Mouse (Mus musculus): ENCODE measurements around the gene Eif4g2. TPM values are rescaled to one million over a fixed set of nuclear protein-coding genes. Genes with fewer than 3 reads are reported as not detected.

The Eif4g2 gene
- polyA plus RNA-seq, 1 experiment from 2014 or later: 843 TPM

DNA sequence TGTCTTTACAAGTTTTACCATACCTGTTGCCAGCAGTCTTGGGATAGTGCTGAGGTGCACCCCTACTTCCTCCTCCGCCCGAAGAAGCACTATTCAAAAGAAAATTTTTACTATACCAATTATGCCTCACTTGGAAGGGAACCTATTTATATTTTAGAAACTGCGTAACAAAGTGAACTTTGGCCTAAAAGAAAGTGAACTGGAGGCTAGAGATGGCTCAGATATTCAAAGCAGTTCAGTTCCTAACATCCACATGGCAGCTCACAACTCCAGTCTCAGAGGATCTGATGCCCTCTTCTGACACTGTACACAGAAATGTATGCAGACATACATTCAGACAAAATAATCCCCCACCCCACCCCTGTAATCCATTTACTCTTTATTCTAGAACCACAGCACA, 2.0 kb downstream of the Eif4g2 start:
- H3K27ac ChIP-seq (ENCODE audit: low read length): no peak overlapping the region

DNA sequence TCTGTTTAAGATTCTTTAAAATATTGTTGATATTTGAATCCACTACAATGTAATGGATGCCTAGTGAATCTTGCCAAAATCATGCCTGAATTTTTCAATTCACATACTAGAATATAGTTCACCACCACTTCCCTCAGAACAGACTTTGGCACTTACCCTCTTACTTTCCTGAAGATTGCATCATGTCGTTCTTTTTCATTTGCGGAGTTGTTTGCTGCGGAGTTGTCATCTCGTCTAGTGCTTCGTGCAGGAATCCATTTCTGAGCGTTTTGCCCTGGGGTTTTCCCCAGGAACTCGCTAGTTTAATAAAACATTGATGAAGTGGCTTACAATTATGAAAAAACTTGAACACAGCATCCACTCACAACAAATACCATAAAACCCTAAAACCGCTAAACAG, 2.8 kb downstream of the Eif4g2 start:
- peaks cover 61% of the 10 kb centered on the region for H3K36me3 ChIP-seq (ENCODE audit: control insufficient read depth, insufficient read depth, low read length)
- H3K4me2 ChIP-seq (replicated peaks; ENCODE audit: low read depth, low read length): 0 out of 2 replicates have a peak overlapping the region, but pooled peaks have one; percentile 83
- no peaks in the 10 kb centered on the region for H3K27me3 ChIP-seq (ENCODE audit: control insufficient read depth, insufficient read depth, low read length)
- no peaks in the 10 kb centered on the region for H3K9me3 ChIP-seq (ENCODE audit: control insufficient read depth, low read depth, low read length)
- no peak for ATAC-seq (ENCODE audit: insufficient number of reproducible peaks, insufficient read depth, low FRiP score, low read depth)
- H3K4me3 ChIP-seq (ENCODE audit: low read depth, low read length): 0 out of 2 replicates have a peak overlapping the region, but pooled peaks have one; percentile 94
- H3K4me1 ChIP-seq (ENCODE audit: control insufficient read depth, insufficient read depth, low read length): peaks cover 6% of the 10 kb centered on the region; the same call in 1 of the 2 replicates
- H3K27ac ChIP-seq (ENCODE audit: low read length): no peak overlapping the region
- WGBS: 90% methylated on average over 8 of the region's 8 CpGs
- no peak overlapping the region for H3K9ac ChIP-seq (replicated peaks; ENCODE audit: low read depth, low read length)

More for the DNA sequence above, 2.0 kb downstream of the Eif4g2 start:
- H3K36me3 ChIP-seq (ENCODE audit: control insufficient read depth, insufficient read depth, low read length): peaks cover 55% of the 10 kb centered on the region
- WGBS: 83% methylated on average over 3 of the region's 3 CpGs
- ATAC-seq (ENCODE audit: insufficient number of reproducible peaks, insufficient read depth, low FRiP score, low read depth): no peak
- peaks cover 6% of the 10 kb centered on the region; the same call in 1 of the 2 replicates for H3K4me1 ChIP-seq (ENCODE audit: control insufficient read depth, insufficient read depth, low read length)
- H3K4me2 ChIP-seq (replicated peaks; ENCODE audit: low read depth, low read length): peak overlapping the region; percentile 83
- H3K4me3 ChIP-seq (ENCODE audit: low read depth, low read length): peak overlapping the region; percentile 94
- H3K9me3 ChIP-seq (ENCODE audit: control insufficient read depth, low read depth, low read length): no peaks in the 10 kb centered on the region
- no peak overlapping the region; the same call in 1 of the 2 replicates for H3K9ac ChIP-seq (replicated peaks; ENCODE audit: low read depth, low read length)
- H3K27me3 ChIP-seq (ENCODE audit: control insufficient read depth, insufficient read depth, low read length): no peaks in the 10 kb centered on the region

DNA sequence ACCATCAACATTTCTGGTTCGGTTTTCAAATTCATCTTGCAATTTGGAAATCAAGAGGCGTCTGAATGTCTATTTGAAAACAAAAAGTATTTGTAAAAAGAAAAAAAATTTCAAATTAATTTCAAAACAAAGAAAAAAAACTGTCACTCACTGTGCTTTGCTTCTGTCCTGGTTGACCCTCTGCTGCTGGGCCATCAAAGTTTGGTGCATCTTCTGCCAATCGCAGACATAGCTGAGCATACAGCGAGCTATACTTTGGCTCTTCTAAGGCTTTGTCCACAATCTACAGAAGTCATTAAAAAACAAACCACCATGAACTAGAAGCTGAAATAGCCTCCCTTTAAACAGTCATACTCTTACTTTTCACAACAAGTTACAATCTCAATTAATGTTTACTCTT, 4.6 kb downstream of the Eif4g2 start:
- H3K36me3 ChIP-seq (ENCODE audit: control insufficient read depth, insufficient read depth, low read length): peaks cover 78% of the 10 kb centered on the region
- H3K9me3 ChIP-seq (ENCODE audit: control insufficient read depth, low read depth, low read length): no peaks in the 10 kb centered on the region
- H3K4me1 ChIP-seq (ENCODE audit: control insufficient read depth, insufficient read depth, low read length): peaks cover 6% of the 10 kb centered on the region; the same call in 1 of the 2 replicates
- no peaks in the 10 kb centered on the region for H3K27me3 ChIP-seq (ENCODE audit: control insufficient read depth, insufficient read depth, low read length)
- no peak for ATAC-seq (ENCODE audit: insufficient number of reproducible peaks, insufficient read depth, low FRiP score, low read depth)
- no peak overlapping the region for H3K9ac ChIP-seq (replicated peaks; ENCODE audit: low read depth, low read length)
- H3K4me3 ChIP-seq (ENCODE audit: low read depth, low read length): no peak overlapping the region
- no peak overlapping the region for H3K4me2 ChIP-seq (replicated peaks; ENCODE audit: low read depth, low read length)
- 91% methylated on average over 4 of the region's 4 CpGs for whole genome bisulfite sequencing
- H3K27ac ChIP-seq (ENCODE audit: low read length): no peak overlapping the region

DNA sequence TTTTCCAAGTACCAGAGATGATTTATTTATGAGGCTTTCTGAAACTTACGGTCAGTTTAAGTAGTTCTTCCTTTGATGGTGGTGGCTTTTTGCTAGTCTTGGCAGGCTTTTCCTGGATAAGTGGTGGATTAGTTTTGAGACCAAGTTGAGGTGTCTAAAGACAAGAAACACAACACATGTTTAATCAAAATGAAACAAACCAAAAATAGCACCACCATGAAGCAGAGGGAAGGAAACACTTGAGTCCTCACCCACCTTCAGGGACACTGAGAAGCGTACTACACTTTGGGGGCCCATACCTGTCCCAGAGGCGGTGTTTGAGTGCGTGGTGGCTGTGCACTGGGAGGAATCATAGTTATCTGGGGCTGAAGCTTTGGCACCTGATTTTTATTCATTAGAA, 7.5 kb downstream of the Eif4g2 start:
- Histone ChIP-seq H3K9ac (replicated peaks; ENCODE audit: low read depth, low read length) (no peak overlapping the region), H3K36me3 (ENCODE audit: control insufficient read depth, insufficient read depth, low read length) (peaks cover 96% of the 10 kb centered on the region), H3K27ac (ENCODE audit: low read length) (no peak overlapping the region), H3K27me3 (ENCODE audit: control insufficient read depth, insufficient read depth, low read length) (no peaks in the 10 kb centered on the region), H3K9me3 (ENCODE audit: control insufficient read depth, low read depth, low read length) (no peaks in the 10 kb centered on the region), H3K4me3 (ENCODE audit: low read depth, low read length) (no peak overlapping the region), H3K4me1 (ENCODE audit: control insufficient read depth, insufficient read depth, low read length) (no peaks in the 10 kb centered on the region; the same call in 1 of the 2 replicates), H3K4me2 (replicated peaks; ENCODE audit: low read depth, low read length) (no peak overlapping the region)
- 87% methylated on average over 4 of the region's 4 CpGs for WGBS
- ATAC-seq (ENCODE audit: insufficient number of reproducible peaks, insufficient read depth, low FRiP score, low read depth): no peak

DNA sequence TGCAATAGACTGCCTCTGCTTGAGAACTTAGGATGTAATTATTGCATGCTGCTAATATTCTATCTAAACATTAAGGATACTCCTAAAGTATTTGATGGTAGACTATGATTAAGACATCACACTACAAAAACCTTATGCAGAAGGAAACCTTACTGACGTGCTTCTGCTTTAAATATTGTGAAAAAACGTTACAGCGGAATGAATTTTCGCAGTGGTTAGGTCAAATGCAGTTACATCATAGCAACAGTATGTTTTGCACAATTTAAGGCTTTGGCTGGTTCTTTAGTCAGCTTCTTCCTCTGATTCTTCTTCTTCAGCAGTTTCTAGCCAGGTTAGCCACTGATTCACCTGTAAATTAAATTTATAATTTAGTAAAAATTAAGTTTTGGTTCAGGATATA, 10.4 kb downstream of the Eif4g2 start:
- no peaks in the 10 kb centered on the region for H3K4me1 ChIP-seq (ENCODE audit: control insufficient read depth, insufficient read depth, low read length)
- ATAC-seq (ENCODE audit: insufficient number of reproducible peaks, insufficient read depth, low FRiP score, low read depth): no peak
- H3K27me3 ChIP-seq (ENCODE audit: control insufficient read depth, insufficient read depth, low read length): no peaks in the 10 kb centered on the region
- WGBS: 92% methylated on average over 4 of the region's 4 CpGs
- peaks cover 6% of the 10 kb centered on the region; the same call in 1 of the 2 replicates for H3K9me3 ChIP-seq (ENCODE audit: control insufficient read depth, low read depth, low read length)
- H3K4me3 ChIP-seq (ENCODE audit: low read depth, low read length): no peak overlapping the region
- H3K27ac ChIP-seq (ENCODE audit: low read length): no peak overlapping the region
- no peak overlapping the region for H3K9ac ChIP-seq (replicated peaks; ENCODE audit: low read depth, low read length)
- H3K36me3 ChIP-seq (ENCODE audit: control insufficient read depth, insufficient read depth, low read length): peaks cover 84% of the 10 kb centered on the region
- no peak overlapping the region for H3K4me2 ChIP-seq (replicated peaks; ENCODE audit: low read depth, low read length)

DNA sequence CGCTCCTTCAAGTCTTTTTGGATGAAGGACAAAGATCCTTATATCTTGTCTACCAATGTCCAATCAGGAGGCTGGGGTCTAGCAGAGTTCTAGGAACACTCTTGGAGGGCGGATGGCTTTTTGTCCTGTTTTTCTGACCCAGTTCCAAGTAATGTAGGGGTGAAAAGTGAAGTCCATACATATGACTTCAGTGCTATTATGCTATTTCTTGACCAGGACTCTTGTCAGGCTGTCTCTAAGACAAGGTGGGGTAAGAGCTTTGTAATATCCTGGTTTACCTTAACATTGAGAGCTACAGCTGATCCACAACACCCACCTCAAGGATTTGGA, 12.7 kb downstream of the Eif4g2 start:
- Histone ChIP-seq H3K27ac (ENCODE audit: low read length) (no peak overlapping the region), H3K36me3 (ENCODE audit: control insufficient read depth, insufficient read depth, low read length) (peaks cover 63% of the 10 kb centered on the region), H3K9ac (replicated peaks; ENCODE audit: low read depth, low read length) (no peak overlapping the region), H3K4me1 (ENCODE audit: control insufficient read depth, insufficient read depth, low read length) (no peaks in the 10 kb centered on the region), H3K4me3 (ENCODE audit: low read depth, low read length) (no peak overlapping the region), H3K9me3 (ENCODE audit: control insufficient read depth, low read depth, low read length) (peaks cover 6% of the 10 kb centered on the region; the same call in 1 of the 2 replicates), H3K27me3 (ENCODE audit: control insufficient read depth, insufficient read depth, low read length) (no peaks in the 10 kb centered on the region), H3K4me2 (replicated peaks; ENCODE audit: low read depth, low read length) (no peak overlapping the region)
- no peak for ATAC-seq (ENCODE audit: insufficient number of reproducible peaks, insufficient read depth, low FRiP score, low read depth)
- WGBS: 90% methylated on average over 2 of the region's 2 CpGs

DNA sequence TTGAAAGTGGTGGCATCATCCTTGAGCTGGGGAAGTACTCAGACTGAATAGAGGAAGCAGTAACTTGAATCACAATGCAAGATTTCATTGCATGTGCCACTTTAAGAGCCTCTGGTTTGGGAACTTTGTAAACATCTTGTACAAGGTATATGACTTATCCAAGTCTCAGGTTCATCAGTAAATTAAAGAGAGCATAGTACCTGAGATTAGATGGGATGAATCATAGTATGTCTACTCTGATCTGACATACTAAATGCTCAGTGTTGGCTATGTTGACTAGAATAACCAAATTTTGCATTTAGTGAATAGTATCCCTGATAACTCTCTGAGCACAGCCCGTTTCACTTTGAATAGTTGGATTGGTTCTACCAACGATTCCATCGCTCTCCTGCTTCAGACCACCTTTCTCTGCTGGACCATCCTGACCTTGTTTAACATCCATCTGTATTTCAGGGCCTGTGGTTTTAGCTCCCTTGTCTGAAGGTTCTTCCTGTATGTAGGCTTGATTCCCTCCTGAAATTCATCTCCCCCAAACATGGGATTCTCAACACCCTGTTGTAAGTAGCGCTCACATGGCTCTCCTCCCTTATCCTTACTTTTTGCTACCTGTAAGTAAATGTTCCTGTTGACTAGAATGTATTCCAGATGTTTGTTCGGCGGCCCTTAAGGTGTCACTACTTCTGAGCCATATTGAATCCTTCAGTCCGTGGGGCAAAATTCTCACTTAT, 13.2 kb downstream of the Eif4g2 start:
- Histone ChIP-seq H3K9me3 (ENCODE audit: control insufficient read depth, low read depth, low read length) (peaks cover 6% of the 10 kb centered on the region; the same call in 1 of the 2 replicates), H3K27me3 (ENCODE audit: control insufficient read depth, insufficient read depth, low read length) (no peaks in the 10 kb centered on the region), H3K27ac (ENCODE audit: low read length) (no peak overlapping the region), H3K4me2 (replicated peaks; ENCODE audit: low read depth, low read length) (no peak overlapping the region), H3K4me1 (ENCODE audit: control insufficient read depth, insufficient read depth, low read length) (no peaks in the 10 kb centered on the region), H3K4me3 (ENCODE audit: low read depth, low read length) (no peak overlapping the region), H3K9ac (replicated peaks; ENCODE audit: low read depth, low read length) (no peak overlapping the region), H3K36me3 (ENCODE audit: control insufficient read depth, insufficient read depth, low read length) (peaks cover 58% of the 10 kb centered on the region)
- 92% methylated on average over 7 of the region's 7 CpGs for WGBS
- ATAC-seq (ENCODE audit: insufficient number of reproducible peaks, insufficient read depth, low FRiP score, low read depth): no peak

DNA sequence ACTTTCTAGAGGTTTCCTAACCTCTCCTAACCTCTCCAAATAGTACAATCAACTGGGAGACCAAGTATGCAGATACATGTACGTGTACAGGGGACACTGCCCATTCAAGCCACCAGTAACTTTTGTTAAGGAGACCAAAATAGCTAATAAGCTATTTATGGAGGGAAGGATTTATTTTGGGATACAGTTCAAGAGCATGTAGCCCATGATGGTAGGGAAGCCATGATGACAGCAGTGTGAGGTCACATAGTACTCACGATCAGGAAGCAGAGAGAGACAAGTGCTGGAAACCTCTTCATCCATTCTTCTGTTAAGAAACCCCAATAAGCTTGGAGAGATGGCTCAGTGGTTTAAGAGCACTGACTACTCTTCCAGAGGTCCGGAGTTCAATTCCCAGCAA, 14.6 kb downstream of the Eif4g2 start:
- H3K27ac ChIP-seq (ENCODE audit: low read length): no peak overlapping the region
- ATAC-seq (ENCODE audit: insufficient number of reproducible peaks, insufficient read depth, low FRiP score, low read depth): no peak
- 97% methylated on average over 3 of the region's 3 CpGs for WGBS
- no peak overlapping the region for H3K4me3 ChIP-seq (ENCODE audit: low read depth, low read length)
- no peaks in the 10 kb centered on the region for H3K27me3 ChIP-seq (ENCODE audit: control insufficient read depth, insufficient read depth, low read length)
- no peaks in the 10 kb centered on the region for H3K4me1 ChIP-seq (ENCODE audit: control insufficient read depth, insufficient read depth, low read length)
- H3K9ac ChIP-seq (replicated peaks; ENCODE audit: low read depth, low read length): no peak overlapping the region
- peaks cover 44% of the 10 kb centered on the region for H3K36me3 ChIP-seq (ENCODE audit: control insufficient read depth, insufficient read depth, low read length)
- H3K4me2 ChIP-seq (replicated peaks; ENCODE audit: low read depth, low read length): no peak overlapping the region
- peaks cover 6% of the 10 kb centered on the region; the same call in 1 of the 2 replicates for H3K9me3 ChIP-seq (ENCODE audit: control insufficient read depth, low read depth, low read length)

Data from stomach, embryonic 14.5 days (tissue).